Mouse (Mus musculus): ENCODE data around the gene Spock1. TPM values are rescaled to one million over a fixed set of nuclear protein-coding genes. Genes with fewer than 3 reads are reported as not detected.

Gene Spock1
- polyA plus RNA-seq, 1 experiment from 2014 or later = 45.1 TPM

GRCm38 (mm10) chr13:57760618-57761017, 147.5 kb downstream of the Spock1 start:
- Histone ChIP-seq H3K27ac (no peak overlapping the region), H3K36me3 (no peaks in the 10 kb centered on the region), H3K9me3 (no peaks in the 10 kb centered on the region), H3K4me1 (replicated peaks) (peaks cover 22% of the 10 kb centered on the region), H3K27me3 (no peaks in the 10 kb centered on the region), H3K9ac (replicated peaks) (no peak overlapping the region), H3K4me2 (replicated peaks) (no peak overlapping the region), H3K4me3 (replicated peaks) (no peak overlapping the region)
- no peak for ATAC-seq
- WGBS = 83% methylated on average over 3 of the region's 3 CpGs

GRCm38 (mm10) chr13:57756316-57756715, 151.8 kb downstream of the Spock1 start:
- H3K9ac ChIP-seq (replicated peaks) = no peak overlapping the region
- H3K9me3 ChIP-seq = no peaks in the 10 kb centered on the region
- no peaks in the 10 kb centered on the region for H3K36me3 ChIP-seq
- no peak overlapping the region for H3K4me3 ChIP-seq (replicated peaks)
- peaks cover 15% of the 10 kb centered on the region for H3K4me1 ChIP-seq (replicated peaks)
- no peak overlapping the region for H3K27ac ChIP-seq
- no peaks in the 10 kb centered on the region for H3K27me3 ChIP-seq
- WGBS = 37% methylated on average over 3 of the region's 3 CpGs
- ATAC-seq = no peak
- H3K4me2 ChIP-seq (replicated peaks) = no peak overlapping the region

DNA sequence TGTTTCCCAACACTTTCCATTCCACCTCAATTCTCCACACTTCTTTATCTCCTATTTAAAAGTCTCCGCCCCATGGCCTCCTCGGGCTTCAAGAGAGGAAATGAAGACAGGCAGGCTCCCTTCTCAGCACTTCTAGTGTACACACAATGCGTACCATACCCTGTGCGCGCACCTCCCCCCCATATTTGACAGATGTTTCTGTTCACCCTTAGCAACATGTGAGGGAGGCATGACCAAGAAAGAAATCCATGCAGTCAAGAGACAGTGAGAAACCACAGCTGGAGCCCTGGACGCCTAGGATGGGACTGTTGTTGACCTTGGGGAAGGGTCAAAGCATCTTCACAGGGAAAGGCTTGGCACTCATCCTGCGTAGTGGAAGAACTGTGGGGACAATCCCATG, 157.3 kb downstream of the Spock1 start:
- H3K9me3 ChIP-seq = no peaks in the 10 kb centered on the region
- no peak overlapping the region for H3K27ac ChIP-seq
- WGBS = 72% methylated on average over 7 of the region's 7 CpGs
- ATAC-seq = no peak
- no peak overlapping the region for H3K9ac ChIP-seq (replicated peaks)
- H3K4me3 ChIP-seq (replicated peaks) = no peak overlapping the region
- H3K27me3 ChIP-seq = no peaks in the 10 kb centered on the region
- H3K36me3 ChIP-seq = no peaks in the 10 kb centered on the region
- no peak overlapping the region for H3K4me2 ChIP-seq (replicated peaks)
- H3K4me1 ChIP-seq (replicated peaks) = no peaks in the 10 kb centered on the region

DNA sequence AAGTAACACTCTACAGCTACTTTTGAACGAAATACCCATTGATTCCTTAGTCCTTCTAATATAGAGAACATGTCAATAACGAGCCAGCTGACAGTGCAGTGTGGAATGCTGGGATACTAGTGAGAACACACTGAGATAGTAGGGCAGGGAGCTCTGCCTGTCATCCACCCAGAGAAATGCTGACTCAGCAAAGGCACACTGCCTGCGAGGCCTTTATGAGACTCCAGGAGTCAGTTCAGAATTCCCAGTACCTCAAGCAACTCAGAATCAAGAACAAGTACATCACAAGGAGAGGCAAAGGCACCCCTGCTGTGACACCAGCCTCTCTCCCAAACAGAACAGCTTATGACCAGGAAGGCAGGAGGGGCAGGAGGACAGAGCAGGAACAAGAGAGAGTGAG, 163.5 kb downstream of the Spock1 start:
- no peak overlapping the region for H3K4me2 ChIP-seq (replicated peaks)
- 82% methylated on average over 3 of the region's 3 CpGs for WGBS
- H3K9me3 ChIP-seq = no peaks in the 10 kb centered on the region
- H3K4me1 ChIP-seq (replicated peaks) = peaks cover 14% of the 10 kb centered on the region
- no peak for ATAC-seq
- no peak overlapping the region for H3K4me3 ChIP-seq (replicated peaks)
- H3K27ac ChIP-seq = no peak overlapping the region
- no peaks in the 10 kb centered on the region for H3K36me3 ChIP-seq
- no peaks in the 10 kb centered on the region for H3K27me3 ChIP-seq
- H3K9ac ChIP-seq (replicated peaks) = no peak overlapping the region

DNA sequence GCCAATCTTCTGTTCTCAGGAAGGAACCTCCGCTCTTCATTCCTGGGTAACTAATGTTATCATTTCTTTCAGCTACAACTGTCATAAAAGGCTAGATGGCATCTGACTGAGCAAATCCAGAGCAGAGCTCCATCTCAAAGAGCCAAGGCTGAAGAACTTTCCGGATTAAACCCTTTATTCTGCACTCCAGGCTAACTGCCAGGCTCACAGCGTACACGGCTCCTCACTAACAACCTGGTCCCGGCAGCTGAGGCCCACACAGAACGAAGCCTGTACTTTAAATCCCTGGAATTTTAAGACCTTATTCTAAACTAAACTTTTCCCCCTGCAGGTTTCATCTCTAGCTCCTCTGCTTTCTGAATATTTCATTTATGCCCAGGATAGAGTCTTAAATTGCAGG, 166.9 kb downstream of the Spock1 start:
- Histone ChIP-seq H3K4me2 (replicated peaks) (no peak overlapping the region), H3K9ac (replicated peaks) (no peak overlapping the region), H3K4me3 (replicated peaks) (no peak overlapping the region), H3K27me3 (no peaks in the 10 kb centered on the region), H3K9me3 (no peaks in the 10 kb centered on the region), H3K27ac (no peak overlapping the region), H3K4me1 (replicated peaks) (peaks cover 29% of the 10 kb centered on the region), H3K36me3 (no peaks in the 10 kb centered on the region)
- no peak for ATAC-seq
- WGBS = 72% methylated on average over 6 of the region's 6 CpGs

DNA sequence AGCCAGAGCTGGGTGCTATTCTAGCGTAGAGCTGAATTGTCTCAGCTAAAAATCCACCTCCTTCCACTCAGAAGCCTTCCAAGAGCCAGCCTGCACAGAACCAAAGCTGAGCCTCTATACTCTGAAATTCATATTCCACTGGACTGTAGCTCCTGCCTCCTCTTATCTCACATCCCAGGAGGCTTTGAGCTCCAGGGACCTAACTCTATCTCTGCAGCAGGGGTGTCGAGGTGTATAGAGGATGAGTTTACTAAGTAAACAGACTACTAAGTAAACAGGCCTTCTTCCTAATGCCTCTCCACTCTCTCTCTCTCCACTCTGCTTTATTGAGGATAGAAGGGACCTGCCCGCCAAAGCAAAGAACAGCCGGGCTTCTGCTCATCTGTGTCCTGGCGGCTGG, 167.7 kb downstream of the Spock1 start:
- no peaks in the 10 kb centered on the region for H3K36me3 ChIP-seq
- no peaks in the 10 kb centered on the region for H3K27me3 ChIP-seq
- no peak overlapping the region for H3K4me2 ChIP-seq (replicated peaks)
- H3K27ac ChIP-seq = 0 out of 2 replicates have a peak overlapping the region, but pooled peaks have one; percentile 1
- WGBS = 50% methylated on average over 5 of the region's 5 CpGs
- ATAC-seq = no peak
- no peak overlapping the region for H3K9ac ChIP-seq (replicated peaks)
- H3K4me1 ChIP-seq (replicated peaks) = peaks cover 37% of the 10 kb centered on the region
- no peaks in the 10 kb centered on the region for H3K9me3 ChIP-seq
- no peak overlapping the region for H3K4me3 ChIP-seq (replicated peaks)

- H3K27me3 ChIP-seq = no peaks in the 10 kb centered on the region
- peaks cover 33% of the 10 kb centered on the region for H3K4me1 ChIP-seq (replicated peaks)
- 70% methylated on average over 7 of the region's 7 CpGs for WGBS
- H3K27ac ChIP-seq = no peak overlapping the region
- H3K9ac ChIP-seq (replicated peaks) = no peak overlapping the region
- no peak overlapping the region for H3K4me2 ChIP-seq (replicated peaks)
- no peak for ATAC-seq
- no peaks in the 10 kb centered on the region for H3K36me3 ChIP-seq
- no peaks in the 10 kb centered on the region for H3K9me3 ChIP-seq
- H3K4me3 ChIP-seq (replicated peaks) = no peak overlapping the region
These were observed 172.1 kb downstream of the Spock1 start for GRCm38 (mm10) chr13:57736060-57736459.

DNA sequence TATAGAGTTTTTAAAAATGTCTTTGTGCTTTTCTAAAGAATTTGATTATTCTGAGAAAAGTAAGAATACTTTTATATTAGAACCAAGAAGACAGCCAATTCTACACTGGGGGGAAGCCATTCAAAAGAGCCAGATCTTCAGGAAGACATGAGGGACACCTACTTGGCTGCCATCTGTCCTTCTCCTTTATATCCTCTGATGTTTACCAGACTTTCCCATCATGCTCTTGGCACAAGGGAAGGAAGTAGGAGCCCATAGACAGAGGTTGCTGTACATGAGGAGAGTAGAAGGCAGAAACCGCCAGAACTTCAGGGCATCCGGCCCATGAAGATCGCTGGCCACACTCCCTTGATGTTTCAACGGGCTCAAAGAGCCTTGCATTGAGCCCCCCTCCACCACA, 173.6 kb downstream of the Spock1 start:
- no peak overlapping the region for H3K4me3 ChIP-seq (replicated peaks)
- H3K4me2 ChIP-seq (replicated peaks) = no peak overlapping the region
- 87% methylated on average over 4 of the region's 4 CpGs for WGBS
- no peak overlapping the region for H3K9ac ChIP-seq (replicated peaks)
- H3K27me3 ChIP-seq = no peaks in the 10 kb centered on the region
- H3K9me3 ChIP-seq = no peaks in the 10 kb centered on the region
- H3K36me3 ChIP-seq = no peaks in the 10 kb centered on the region
- H3K27ac ChIP-seq = no peak overlapping the region
- peaks cover 22% of the 10 kb centered on the region for H3K4me1 ChIP-seq (replicated peaks)
- no peak for ATAC-seq

GRCm38 (mm10) chr13:57733521-57733920, 174.6 kb downstream of the Spock1 start:
- Histone ChIP-seq H3K27me3 (no peaks in the 10 kb centered on the region), H3K4me1 (replicated peaks) (peaks cover 22% of the 10 kb centered on the region), H3K9me3 (no peaks in the 10 kb centered on the region), H3K27ac (no peak overlapping the region), H3K4me3 (replicated peaks) (no peak overlapping the region), H3K9ac (replicated peaks) (no peak overlapping the region), H3K4me2 (replicated peaks) (no peak overlapping the region), H3K36me3 (no peaks in the 10 kb centered on the region)
- no peak for ATAC-seq
- 82% methylated on average over 1 of the region's 1 CpGs for WGBS

DNA sequence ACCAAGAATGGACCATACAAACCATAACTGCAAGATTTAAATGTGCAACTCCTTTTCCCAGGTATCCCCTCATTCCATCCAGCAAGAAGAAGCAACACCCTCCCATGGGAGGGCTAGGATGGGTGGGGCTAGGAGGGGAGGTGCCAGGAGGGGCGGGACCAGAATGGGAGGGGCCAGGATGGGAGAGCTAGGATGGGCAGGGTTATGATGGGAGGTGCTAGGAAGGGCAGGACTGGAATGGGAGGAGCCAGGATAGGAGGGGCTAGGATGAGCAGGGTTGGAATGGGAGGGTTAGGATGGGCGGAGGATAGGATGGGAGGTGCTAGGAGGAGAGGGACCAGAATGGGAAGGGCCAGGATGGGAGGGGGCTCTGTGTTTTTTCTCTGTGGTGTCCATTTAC, 175.9 kb downstream of the Spock1 start:
- H3K27ac ChIP-seq = no peak overlapping the region
- WGBS = 51% methylated on average over 2 of the region's 2 CpGs

GRCm38 (mm10) chr13:57727716-57728115, 180.4 kb downstream of the Spock1 start:
- WGBS = 97% methylated on average over 11 of the region's 11 CpGs
- Histone ChIP-seq H3K27me3 (no peaks in the 10 kb centered on the region), H3K4me3 (replicated peaks) (no peak overlapping the region), H3K4me2 (replicated peaks) (no peak overlapping the region), H3K9ac (replicated peaks) (no peak overlapping the region), H3K4me1 (replicated peaks) (peaks cover 5% of the 10 kb centered on the region), H3K27ac (no peak overlapping the region), H3K36me3 (no peaks in the 10 kb centered on the region), H3K9me3 (no peaks in the 10 kb centered on the region)
- no peak for ATAC-seq

More for the DNA sequence above, 175.9 kb downstream of the Spock1 start:
- H3K27me3 ChIP-seq = no peaks in the 10 kb centered on the region
- no peak overlapping the region for H3K9ac ChIP-seq (replicated peaks)
- peaks cover 18% of the 10 kb centered on the region for H3K4me1 ChIP-seq (replicated peaks)
- no peak for ATAC-seq
- H3K36me3 ChIP-seq = no peaks in the 10 kb centered on the region
- no peaks in the 10 kb centered on the region for H3K9me3 ChIP-seq
- no peak overlapping the region for H3K4me2 ChIP-seq (replicated peaks)
- no peak overlapping the region for H3K4me3 ChIP-seq (replicated peaks)

- peaks cover 16% of the 10 kb centered on the region for H3K4me1 ChIP-seq (replicated peaks)
- H3K27me3 ChIP-seq = no peaks in the 10 kb centered on the region
- no peak overlapping the region for H3K4me3 ChIP-seq (replicated peaks)
- no peak overlapping the region for H3K4me2 ChIP-seq (replicated peaks)
- no peak for ATAC-seq
- 88% methylated on average over 7 of the region's 7 CpGs for WGBS
- H3K36me3 ChIP-seq = no peaks in the 10 kb centered on the region
- H3K27ac ChIP-seq = no peak overlapping the region
- H3K9me3 ChIP-seq = no peaks in the 10 kb centered on the region
- no peak overlapping the region for H3K9ac ChIP-seq (replicated peaks)
These were observed 181.5 kb downstream of the Spock1 start for GRCm38 (mm10) chr13:57726654-57727053.

- Histone ChIP-seq H3K4me1 (replicated peaks) (peaks cover 28% of the 10 kb centered on the region), H3K4me2 (replicated peaks) (peak overlapping the region; percentile 1; the same call in 1 of the 2 replicates), H3K9ac (replicated peaks) (no peak overlapping the region), H3K27ac (peak overlapping the region; percentile 15; the same call in 1 of the 2 replicates), H3K27me3 (no peaks in the 10 kb centered on the region), H3K9me3 (no peaks in the 10 kb centered on the region), H3K36me3 (no peaks in the 10 kb centered on the region), H3K4me3 (replicated peaks) (no peak overlapping the region)
- ATAC-seq = no peak
- WGBS = 53% methylated on average over 17 of the region's 17 CpGs
These were observed 185.7 kb downstream of the Spock1 start for GRCm38 (mm10) chr13:57722329-57722936.

Measured in midbrain, embryonic 13.5 days (tissue).